Mouse (Mus musculus) yolk sac, embryonic 10.5 days (tissue): ENCODE measurements around the gene Wfikkn2.
A peak's percentile ranks its signal among the peaks of the same experiment; 100 is the strongest.

Experiments used
- DNase-seq: peaks from one replicate; pipeline ENCODE4 v3.0.0-alpha.2; 2017; ENCODE audit warnings: low spot score

Wfikkn2 gene

GRCm38 (mm10) chr11:94221257-94221656 is 24.5 kb downstream of the Wfikkn2 start:
- no peak for DNase-seq

GRCm38 (mm10) chr11:94216247-94216646 is 29.6 kb downstream of the Wfikkn2 start:
- no peak for DNase-seq

GRCm38 (mm10) chr11:94215581-94215980 is 30.2 kb downstream of the Wfikkn2 start:
- DNase-seq, result no peak

DNA sequence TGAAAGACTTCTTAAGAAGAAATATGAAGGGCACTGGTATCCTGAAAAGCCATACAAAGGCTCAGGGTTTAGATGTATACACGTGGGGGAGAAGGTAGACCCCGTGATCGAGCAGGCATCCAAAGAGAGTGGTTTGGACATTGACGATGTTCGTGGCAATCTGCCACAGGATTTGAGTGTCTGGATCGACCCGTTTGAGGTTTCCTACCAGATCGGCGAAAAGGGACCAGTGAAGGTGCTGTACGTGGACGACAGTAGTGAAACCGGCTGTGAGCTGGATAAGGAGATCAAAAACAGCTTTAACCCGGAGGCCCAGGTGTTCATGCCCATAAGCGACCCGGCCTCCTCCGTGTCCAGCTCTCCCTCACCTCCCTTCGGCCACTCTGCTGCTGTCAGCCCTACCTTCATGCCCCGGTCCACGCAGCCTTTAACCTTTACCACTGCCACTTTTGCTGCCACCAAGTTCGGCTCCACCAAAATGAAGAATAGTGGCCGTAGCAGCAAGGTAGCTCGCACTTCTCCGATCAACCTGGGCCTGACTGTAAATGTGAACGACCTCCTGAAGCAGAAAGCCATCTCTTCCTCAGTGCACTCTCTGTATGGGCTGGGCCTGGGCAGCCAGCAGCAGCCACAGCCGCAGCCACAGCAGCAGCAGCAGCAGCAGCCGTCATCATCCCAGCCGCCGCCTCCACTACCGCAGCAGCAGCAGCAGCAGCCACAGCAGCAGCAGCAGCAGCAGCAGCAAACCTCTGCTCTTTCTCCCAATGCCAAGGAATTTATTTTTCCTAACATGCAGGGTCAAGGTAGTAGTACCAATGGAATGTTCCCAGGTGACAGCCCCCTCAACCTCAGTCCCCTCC is 31.8 kb downstream of the Wfikkn2 start:
- DNase-seq, result no peak

- DNase-seq, result no peak
Measured at GRCm38 (mm10) chr11:94212997-94213396, 32.8 kb downstream of the Wfikkn2 start.

DNA sequence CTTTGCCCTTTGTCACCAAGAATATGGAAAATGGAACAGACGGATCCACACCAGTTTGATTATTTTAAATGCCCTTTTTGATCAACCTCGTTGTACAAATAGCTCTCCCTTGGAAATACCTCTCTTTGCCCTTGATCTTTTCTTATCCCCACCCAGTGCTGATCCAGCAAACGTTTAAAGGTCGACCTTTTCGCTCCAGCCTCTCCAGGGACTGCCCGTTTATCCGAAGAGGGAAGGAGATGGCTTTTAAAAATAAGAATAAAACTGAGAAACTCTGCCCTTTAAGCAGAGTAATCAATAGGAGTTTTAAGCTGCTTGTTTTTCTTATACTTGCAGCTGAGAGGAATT is 33.3 kb downstream of the Wfikkn2 start:
- DNase-seq, result no peak

DNA sequence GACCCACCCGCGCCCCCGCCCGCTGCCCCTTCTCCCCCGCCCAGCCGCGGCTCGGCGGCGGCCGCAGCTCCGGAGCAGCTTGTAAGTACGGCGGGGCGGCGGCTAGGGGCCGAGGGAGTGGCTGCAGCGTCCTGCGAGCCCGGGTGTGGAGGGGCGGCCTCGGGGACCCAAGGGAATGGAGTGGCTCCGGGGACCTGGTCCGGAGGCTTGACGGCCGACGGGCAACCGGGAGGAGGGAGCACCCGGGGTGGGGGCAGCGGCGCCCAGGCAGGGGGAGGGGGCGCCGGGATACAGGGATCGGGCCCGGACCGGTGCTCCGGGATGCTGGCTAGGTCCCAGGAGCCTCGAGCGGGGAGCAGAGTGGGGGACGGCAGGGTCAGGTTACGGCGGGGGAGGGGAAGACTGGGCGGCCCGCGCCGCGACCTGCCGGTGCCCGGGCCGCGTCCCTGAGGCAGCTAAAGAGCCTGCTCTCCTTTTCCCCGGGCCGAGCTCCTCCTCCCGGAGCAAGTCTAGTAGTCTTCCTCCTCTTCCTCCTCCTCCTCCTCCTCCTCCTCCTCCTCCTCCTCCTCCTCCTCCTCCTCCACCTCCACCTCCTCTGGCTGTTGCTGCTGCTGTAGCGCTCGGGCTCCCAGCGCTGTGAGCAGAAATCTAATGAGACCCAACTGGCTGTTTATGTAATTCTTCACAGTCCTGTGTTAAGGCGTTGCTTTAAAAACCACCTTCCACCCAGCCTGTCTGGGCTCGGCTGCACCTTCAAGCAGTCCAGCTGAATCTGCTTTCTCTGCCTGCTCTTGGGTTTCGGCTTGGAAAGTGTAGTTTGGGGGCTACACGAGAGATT is 33.9 kb downstream of the Wfikkn2 start:
- peak; percentile 84 for DNase-seq

- DNase-seq, result peak; percentile 100
Measured at GRCm38 (mm10) chr11:94211124-94211603, 34.6 kb downstream of the Wfikkn2 start, which contains the start of gene Tob1. TSS of gene Tob1 (plus strand) at chr11:94211454.

- peak; percentile 93 for DNase-seq
Measured at GRCm38 (mm10) chr11:94210191-94211086, 35.4 kb downstream of the Wfikkn2 start.

DNA sequence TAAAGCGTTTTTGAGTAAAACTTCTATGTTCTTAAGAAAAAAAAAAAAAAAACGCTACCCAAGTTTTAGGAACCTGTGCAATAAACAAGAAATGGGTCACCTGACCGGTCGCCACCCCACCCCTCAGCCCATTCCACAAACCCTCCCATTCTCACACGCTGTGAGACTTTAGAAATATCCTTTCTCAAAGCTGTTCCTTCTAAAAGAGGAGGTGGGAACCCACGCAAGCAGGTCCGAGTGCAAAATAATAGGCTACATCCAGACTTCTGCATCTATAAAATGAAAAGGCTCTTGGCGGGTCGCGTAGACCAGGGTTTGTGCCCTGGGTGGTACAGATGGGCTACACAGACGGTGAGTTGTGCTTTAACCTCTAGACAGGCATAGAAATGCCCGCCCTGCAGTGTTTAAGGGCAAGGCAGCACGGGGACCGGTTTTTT is 36.1 kb downstream of the Wfikkn2 start:
- no peak for DNase-seq

DNA sequence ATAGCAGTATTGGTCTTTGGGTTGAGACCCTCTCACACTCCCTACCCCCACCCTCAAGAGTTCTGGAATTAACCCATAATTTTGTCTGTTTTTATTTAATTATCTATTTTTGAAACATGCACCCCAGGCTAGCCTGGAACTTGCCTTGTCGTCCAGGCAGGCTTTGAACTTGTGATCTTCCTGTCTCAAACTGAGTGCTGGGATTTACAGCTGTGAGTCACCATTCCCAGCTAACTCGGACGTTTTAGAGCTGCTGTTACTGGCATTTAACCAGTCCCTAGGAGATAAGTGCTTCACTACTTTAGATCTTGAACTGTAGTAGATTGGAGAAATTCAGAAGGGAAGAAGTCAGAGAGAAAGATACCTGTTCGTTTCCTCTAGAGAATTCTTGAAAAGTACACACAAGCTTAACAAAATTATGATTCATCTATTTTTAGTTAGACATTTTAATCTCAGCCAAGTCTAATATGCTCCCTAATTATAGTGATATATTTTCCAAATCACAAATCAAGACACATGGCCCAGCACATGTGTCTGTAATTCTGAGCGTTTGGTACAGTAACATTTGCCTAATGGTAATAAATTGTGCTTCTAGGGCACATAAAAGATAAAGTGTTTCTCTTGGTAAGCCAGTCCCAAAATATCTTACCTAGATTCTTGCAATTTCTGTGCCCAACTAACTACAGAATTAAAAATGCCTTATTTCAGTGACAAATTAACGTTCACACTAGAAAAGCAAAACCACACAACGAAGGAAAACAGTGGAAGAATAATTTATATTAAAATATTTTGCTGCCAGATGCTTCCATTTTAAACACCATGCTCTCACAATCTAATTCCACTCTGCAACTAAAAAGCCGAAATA is 36.8 kb downstream of the Wfikkn2 start:
- no peak for DNase-seq

GRCm38 (mm10) chr11:94206398-94207114 is 39.2 kb downstream of the Wfikkn2 start:
- DNase-seq, result no peak

DNA sequence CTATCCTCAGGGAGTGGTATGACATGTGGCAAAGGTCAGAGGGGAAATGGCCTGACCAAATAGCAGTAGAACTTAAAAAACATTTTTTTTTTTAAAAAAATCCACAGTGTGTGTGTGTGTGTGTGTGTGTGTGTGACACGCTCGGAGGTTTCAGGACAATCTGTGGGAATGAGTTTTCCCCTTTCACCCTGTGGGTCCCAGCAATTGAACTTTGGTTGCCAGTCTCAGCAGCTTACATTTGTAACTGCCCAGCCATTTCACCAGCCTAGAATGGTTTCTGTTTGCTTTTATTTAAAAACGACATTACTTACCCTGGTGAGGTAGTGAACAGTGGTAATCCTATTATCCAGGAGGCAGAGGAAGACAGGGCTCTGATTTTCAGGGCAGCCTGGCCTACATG is 42.7 kb downstream of the Wfikkn2 start:
- DNase-seq, result no peak

- no peak for DNase-seq
Measured at GRCm38 (mm10) chr11:94202106-94202505, 43.7 kb downstream of the Wfikkn2 start.

DNA sequence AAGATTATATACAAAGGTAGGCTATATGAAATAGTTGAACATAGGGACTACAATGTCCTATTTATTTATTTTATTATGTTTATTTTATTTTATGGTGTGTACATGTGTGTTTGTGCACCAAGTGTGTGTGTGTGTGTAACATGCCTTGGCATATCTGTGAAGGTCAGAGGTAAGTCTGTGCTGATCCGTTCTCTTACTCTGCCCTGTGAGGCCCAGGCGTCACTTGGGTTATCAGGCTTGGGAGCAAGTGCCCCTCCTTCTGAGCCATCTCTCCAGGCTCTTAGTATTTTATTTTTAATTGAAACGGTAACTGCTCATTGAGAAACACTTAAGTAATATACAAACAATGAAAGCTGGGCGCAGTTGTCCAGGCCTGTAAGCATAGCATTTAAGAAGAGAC is 45.4 kb downstream of the Wfikkn2 start:
- DNase-seq, result no peak

GRCm38 (mm10) chr11:94199771-94200170 is 46.0 kb downstream of the Wfikkn2 start:
- no peak for DNase-seq

DNA sequence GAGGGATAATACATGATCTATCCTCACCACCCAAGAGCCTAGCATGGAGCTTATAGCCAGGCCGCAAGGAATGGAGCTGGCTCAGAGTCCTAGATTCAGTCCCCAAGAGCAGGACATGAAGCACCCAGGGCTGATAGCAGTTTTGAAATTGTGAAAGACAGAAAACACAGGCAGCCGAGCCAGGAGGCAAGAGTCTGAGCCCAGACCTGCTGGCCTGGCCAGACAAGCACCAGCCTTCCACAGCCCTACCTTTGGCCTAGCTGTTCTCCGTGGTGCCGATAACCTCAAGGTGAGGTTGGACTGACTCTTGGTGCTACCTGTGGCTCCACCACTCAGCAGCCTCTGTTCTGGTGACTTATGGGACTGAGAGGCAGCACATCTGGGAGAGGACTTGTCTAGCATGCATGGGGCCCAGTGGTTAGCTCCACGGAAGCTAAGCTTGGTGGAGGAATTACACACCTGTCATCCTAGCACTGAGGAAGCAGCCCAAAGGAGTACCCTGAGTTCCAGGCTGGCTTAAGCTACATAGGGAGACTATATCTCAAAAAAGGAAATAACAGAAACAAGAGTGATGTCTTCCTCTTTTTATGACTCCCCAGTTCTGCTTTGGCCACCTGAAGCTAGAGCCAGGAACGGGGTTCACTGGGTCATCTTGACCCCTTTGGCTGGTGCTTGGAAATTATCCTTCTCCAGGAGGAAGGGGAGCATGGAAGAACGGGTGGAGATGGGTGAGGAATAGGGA is 47.2 kb downstream of the Wfikkn2 start:
- DNase-seq, result no peak

- DNase-seq, result no peak
Measured at GRCm38 (mm10) chr11:94196311-94196710, 49.5 kb downstream of the Wfikkn2 start.

DNA sequence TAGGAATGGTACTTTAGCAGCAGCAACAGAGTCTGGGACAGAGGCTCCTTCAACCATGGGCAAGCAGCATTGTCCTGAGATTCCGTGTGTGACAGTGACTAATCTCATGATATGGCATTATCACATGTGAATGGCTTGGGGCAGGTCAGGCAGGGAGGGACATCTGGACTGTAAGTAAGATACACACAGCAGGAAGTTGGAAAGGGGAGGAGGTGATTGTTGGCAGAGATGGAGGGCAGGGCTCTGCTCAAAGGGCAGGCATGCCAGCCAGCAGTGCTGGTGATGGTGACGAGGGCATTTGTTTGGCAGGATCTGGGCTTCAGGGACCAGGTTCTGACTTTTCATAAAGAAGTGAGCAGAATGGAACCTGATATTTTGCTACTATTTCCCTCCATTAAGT is 52.7 kb downstream of the Wfikkn2 start:
- no peak for DNase-seq
